Mouse (Mus musculus): ENCODE measurements at regions not wholly inside any gene's neighbourhood (a gene's known extent, or its start where the extent isn't known, plus 50 kb on each side); places are given as distances from the start of the nearest gene placed in this dataset.

DNA sequence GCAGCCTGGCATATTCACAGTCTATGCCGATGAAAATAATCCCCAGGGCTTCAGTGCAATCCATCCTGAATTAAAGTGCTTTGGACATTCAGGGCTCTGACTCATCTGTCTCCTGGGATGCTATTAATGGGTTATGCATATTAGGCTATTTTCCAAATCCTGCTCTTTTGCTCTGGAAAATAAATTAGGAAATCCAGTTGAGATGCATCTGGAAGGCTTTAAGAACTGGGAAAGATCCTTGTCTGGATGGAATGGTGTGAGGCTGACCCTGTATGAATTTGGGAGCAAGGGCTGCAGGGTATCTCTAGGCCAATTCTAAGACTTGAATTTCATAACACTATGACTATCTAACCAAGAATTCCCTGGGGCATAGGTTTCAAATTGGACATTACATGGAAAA, 234.5 kb upstream of the Prkcq start:
- no peaks in the 10 kb centered on the region for H3K27me3 ChIP-seq
- no peaks in the 10 kb centered on the region for H3K4me1 ChIP-seq
- no peak overlapping the region for H3K4me2 ChIP-seq
- H3K9ac ChIP-seq: no peak overlapping the region
- H3K27ac ChIP-seq: no peak overlapping the region
- no peaks in the 10 kb centered on the region for H3K9me3 ChIP-seq
- H3K36me3 ChIP-seq: no peaks in the 10 kb centered on the region
- 56% methylated on average over 1 of the region's 1 CpGs for WGBS
- no peak overlapping the region for H3K4me3 ChIP-seq
- ATAC-seq (ENCODE audit: insufficient number of reproducible peaks, low FRiP score, low TSS enrichment, low read depth): no peak

DNA sequence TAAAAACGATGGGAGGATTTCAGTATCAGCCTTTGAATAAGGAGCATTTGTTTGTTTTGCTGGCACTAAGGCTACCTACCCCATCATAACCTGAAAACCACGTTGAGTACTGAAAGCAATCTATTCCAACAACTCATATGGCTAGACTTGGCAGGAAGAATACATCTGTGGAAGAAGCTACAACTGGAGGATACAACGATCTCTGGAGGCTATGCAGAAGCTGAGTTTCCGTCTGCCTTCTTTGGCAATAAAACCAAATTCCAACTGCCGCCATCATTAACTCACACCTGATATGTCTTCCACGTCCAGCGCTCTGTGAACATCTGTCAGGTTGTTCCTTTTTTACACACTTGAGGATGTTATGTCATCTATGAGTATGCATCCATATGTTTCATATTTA, 206.7 kb upstream of the Prkcq start:
- H3K9me3 ChIP-seq: no peaks in the 10 kb centered on the region
- H3K4me3 ChIP-seq: no peak overlapping the region
- no peak overlapping the region for H3K4me2 ChIP-seq
- H3K4me1 ChIP-seq: no peaks in the 10 kb centered on the region
- ATAC-seq (ENCODE audit: insufficient number of reproducible peaks, low FRiP score, low TSS enrichment, low read depth): no peak
- H3K27me3 ChIP-seq: no peaks in the 10 kb centered on the region
- H3K27ac ChIP-seq: no peak overlapping the region
- no peak overlapping the region for H3K9ac ChIP-seq
- no peaks in the 10 kb centered on the region for H3K36me3 ChIP-seq
- WGBS: 58% methylated on average over 7 of the region's 7 CpGs

DNA sequence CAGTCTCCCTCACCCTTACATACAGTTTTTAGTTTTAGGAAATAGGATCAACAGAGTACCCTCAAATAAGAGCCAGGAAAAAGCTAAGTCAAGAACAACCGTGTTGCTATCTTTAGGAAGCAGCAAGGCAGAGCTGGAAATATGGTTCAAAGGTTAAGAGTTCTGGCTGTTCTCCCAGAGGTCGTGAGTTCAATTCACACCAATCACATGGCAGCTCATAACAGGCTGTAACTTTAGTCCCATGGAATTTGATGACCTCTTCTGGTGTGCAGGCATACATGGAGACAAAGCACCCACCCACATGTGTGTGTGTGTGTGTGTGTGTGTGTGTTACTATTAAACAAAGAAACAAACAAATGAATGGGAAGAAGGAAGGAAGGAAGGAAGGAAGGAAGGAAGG, 205.0 kb upstream of the Prkcq start:
- no peak overlapping the region for H3K27ac ChIP-seq
- WGBS: 51% methylated on average over 2 of the region's 2 CpGs
- no peak overlapping the region for H3K9ac ChIP-seq
- ATAC-seq (ENCODE audit: insufficient number of reproducible peaks, low FRiP score, low TSS enrichment, low read depth): no peak
- no peak overlapping the region for H3K4me2 ChIP-seq
- no peaks in the 10 kb centered on the region for H3K4me1 ChIP-seq
- no peak overlapping the region for H3K4me3 ChIP-seq
- no peaks in the 10 kb centered on the region for H3K9me3 ChIP-seq
- H3K27me3 ChIP-seq: no peaks in the 10 kb centered on the region
- H3K36me3 ChIP-seq: no peaks in the 10 kb centered on the region

DNA sequence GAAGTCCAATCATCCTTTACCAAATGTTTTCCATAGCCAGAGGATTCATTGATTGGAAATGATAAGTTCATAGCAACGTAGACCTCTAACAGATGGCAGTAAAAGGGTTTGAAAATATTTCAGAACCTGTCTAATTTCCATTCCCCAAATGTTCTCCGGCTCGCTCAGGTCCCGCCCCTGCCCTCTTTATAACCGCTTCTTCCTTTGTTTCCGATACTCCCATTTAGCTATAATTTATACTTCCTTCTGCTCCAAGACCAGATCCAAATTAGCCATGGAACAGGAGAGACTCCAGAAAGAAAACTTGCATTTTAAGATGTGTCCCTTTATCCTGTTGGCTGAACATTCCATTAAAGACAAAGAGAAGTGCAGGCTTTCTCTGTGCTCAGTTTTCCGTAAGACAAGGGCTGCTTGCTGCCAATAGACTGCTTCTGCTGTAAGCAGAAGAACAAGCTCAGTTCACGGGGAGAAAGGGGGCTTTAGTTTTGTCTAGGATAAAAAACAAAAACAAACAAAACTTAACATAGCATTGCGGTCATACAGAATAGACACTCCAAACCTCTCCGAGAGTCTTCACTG, 202.7 kb upstream of the Prkcq start:
- 70% methylated on average over 10 of the region's 10 CpGs for WGBS
- no peak overlapping the region for H3K27ac ChIP-seq
- no peaks in the 10 kb centered on the region for H3K4me1 ChIP-seq
- no peak for ATAC-seq (ENCODE audit: insufficient number of reproducible peaks, low FRiP score, low TSS enrichment, low read depth)
- no peak overlapping the region for H3K4me3 ChIP-seq
- no peaks in the 10 kb centered on the region for H3K27me3 ChIP-seq
- H3K4me2 ChIP-seq: no peak overlapping the region
- H3K9ac ChIP-seq: no peak overlapping the region
- H3K36me3 ChIP-seq: no peaks in the 10 kb centered on the region
- H3K9me3 ChIP-seq: no peaks in the 10 kb centered on the region

DNA sequence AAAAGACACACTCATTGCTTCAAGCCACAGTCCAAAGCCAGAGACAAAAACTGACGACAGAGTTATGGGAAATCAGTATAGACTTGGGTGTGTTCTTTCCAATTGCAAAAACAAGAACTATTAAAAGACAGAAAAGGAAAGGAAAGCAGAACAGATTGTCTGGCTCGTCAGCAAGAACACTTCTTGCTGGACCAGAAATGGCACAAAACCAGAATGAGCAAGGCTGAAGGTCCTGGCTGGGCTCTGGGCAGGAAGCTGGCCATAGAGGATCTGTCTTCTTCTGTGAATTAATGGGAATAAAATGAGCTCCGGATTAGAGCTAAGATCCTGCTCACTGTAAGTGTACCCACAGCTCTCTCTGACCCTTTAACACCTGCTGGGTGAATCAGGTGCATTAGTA, 199.9 kb upstream of the Prkcq start:
- 52% methylated on average over 3 of the region's 3 CpGs for WGBS
- Histone ChIP-seq H3K4me2 (no peak overlapping the region), H3K9me3 (no peaks in the 10 kb centered on the region), H3K9ac (no peak overlapping the region), H3K27me3 (no peaks in the 10 kb centered on the region), H3K27ac (no peak overlapping the region), H3K4me3 (no peak overlapping the region), H3K4me1 (no peaks in the 10 kb centered on the region), H3K36me3 (no peaks in the 10 kb centered on the region)
- no peak for ATAC-seq (ENCODE audit: insufficient number of reproducible peaks, low FRiP score, low TSS enrichment, low read depth)

DNA sequence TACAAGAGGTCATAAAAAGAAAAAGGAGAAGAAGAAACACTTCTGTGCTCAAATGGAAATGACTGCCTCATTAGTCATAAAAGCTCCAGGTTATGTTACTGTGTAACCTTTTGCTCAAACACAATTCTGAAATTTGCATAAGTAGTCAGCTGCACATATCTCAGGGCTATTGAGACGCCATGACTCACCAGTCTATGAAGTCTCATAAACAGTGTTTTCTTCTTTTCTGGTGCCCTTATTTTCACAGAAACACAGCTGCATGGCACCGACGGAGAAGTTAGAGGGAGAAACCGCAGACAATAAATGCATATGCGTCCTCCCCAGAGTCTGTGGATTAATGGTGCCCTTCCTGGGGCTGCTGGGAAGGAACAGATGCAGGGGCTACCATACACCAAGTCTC, 193.1 kb upstream of the Prkcq start:
- Histone ChIP-seq H3K36me3 (no peaks in the 10 kb centered on the region), H3K4me1 (0 out of 2 replicates have a peak, but pooled peaks cover 4% of the 10 kb centered on the region), H3K27me3 (no peaks in the 10 kb centered on the region), H3K4me2 (no peak overlapping the region), H3K4me3 (no peak overlapping the region), H3K9me3 (no peaks in the 10 kb centered on the region), H3K9ac (no peak overlapping the region), H3K27ac (no peak overlapping the region)
- ATAC-seq (ENCODE audit: insufficient number of reproducible peaks, low FRiP score, low TSS enrichment, low read depth): no peak
- WGBS: 40% methylated on average over 5 of the region's 5 CpGs

DNA sequence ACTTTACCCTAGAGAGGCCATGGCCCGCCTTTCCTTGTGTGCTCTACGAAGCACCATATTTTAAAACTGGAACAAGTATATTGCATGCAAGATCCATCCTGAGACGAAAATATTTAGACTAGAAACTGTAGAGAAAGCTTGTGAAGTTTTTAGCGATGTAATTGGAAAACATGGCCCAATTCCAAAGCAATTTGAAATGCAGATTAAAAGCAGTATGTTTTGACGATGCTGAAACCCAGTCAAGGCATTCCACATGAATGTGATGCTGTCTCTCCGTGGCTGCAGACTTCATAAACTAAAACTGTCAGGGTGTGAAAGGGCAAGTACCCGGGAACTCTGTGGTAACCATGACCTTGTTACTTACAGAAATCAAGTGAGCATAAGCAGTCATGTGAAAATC, 185.8 kb upstream of the Prkcq start:
- H3K4me3 ChIP-seq: no peak overlapping the region
- H3K36me3 ChIP-seq: no peaks in the 10 kb centered on the region
- no peak for ATAC-seq (ENCODE audit: insufficient number of reproducible peaks, low FRiP score, low TSS enrichment, low read depth)
- H3K9me3 ChIP-seq: no peaks in the 10 kb centered on the region
- no peak overlapping the region for H3K4me2 ChIP-seq
- no peaks in the 10 kb centered on the region for H3K27me3 ChIP-seq
- no peaks in the 10 kb centered on the region for H3K4me1 ChIP-seq
- H3K27ac ChIP-seq: no peak overlapping the region
- 54% methylated on average over 7 of the region's 7 CpGs for WGBS
- H3K9ac ChIP-seq: no peak overlapping the region

DNA sequence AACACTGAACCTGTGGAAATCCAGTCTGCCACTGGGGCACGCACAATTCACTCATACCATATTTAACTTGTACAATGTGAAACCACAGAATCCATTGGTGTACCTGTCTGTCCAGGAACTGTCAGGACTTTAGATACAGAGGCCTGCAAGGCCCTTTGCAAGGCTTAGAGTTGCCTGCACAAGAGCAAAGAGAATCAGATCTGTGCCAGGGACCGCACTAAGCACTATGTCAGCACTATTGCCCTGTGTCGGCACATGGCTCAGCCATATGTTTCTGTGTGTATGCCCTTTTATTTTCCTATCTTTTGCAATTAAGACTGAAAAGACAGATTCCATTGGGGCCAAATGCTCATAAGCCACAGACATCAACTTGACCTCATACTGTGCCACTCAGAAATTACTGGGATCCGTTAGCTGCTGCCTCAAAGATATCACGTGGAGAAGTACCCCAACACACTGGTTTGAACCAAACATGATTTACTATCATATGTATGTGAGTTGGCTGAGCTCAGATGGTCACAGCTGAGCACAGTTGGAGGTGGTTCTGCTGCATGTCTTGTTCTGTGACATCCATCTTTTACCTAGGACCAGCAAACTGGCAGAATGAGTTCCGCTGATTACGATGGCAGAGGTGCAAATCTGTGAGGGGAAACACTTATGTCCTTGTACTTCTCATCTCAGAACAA, 181.7 kb upstream of the Prkcq start:
- Histone ChIP-seq H3K9ac (no peak overlapping the region), H3K4me1 (no peaks in the 10 kb centered on the region), H3K9me3 (no peaks in the 10 kb centered on the region), H3K27me3 (no peaks in the 10 kb centered on the region), H3K36me3 (no peaks in the 10 kb centered on the region), H3K4me3 (no peak overlapping the region), H3K27ac (no peak overlapping the region), H3K4me2 (no peak overlapping the region)
- 84% methylated on average over 7 of the region's 7 CpGs for WGBS
- no peak for ATAC-seq (ENCODE audit: insufficient number of reproducible peaks, low FRiP score, low TSS enrichment, low read depth)

DNA sequence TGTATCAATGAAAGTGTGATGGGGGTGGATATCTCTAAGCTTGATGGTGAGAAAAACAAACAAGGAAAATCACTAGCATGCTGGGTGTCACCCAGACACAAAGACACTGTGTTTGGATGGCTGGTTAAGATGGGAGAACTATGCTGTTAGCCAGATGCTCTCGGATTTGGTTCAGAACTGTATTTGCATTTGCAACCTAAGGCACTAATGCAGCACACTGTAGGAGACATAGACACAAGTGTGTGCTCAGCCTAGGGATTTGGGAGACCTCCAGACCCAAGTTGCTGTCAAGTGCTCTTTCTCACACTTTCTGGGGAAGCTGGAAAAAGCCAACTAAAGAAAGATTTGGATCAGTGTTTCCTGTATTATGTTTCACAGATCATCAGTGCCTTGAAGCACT, 173.1 kb upstream of the Prkcq start:
- H3K9ac ChIP-seq: no peak overlapping the region
- H3K27me3 ChIP-seq: no peaks in the 10 kb centered on the region
- WGBS: 48% methylated on average over 1 of the region's 1 CpGs
- no peak overlapping the region for H3K4me2 ChIP-seq
- H3K4me3 ChIP-seq: no peak overlapping the region
- H3K36me3 ChIP-seq: no peaks in the 10 kb centered on the region
- H3K4me1 ChIP-seq: no peaks in the 10 kb centered on the region
- no peaks in the 10 kb centered on the region for H3K9me3 ChIP-seq
- no peak overlapping the region for H3K27ac ChIP-seq
- ATAC-seq (ENCODE audit: insufficient number of reproducible peaks, low FRiP score, low TSS enrichment, low read depth): 0 out of 2 replicates have a peak, but pooled peaks have one; percentile 48

DNA sequence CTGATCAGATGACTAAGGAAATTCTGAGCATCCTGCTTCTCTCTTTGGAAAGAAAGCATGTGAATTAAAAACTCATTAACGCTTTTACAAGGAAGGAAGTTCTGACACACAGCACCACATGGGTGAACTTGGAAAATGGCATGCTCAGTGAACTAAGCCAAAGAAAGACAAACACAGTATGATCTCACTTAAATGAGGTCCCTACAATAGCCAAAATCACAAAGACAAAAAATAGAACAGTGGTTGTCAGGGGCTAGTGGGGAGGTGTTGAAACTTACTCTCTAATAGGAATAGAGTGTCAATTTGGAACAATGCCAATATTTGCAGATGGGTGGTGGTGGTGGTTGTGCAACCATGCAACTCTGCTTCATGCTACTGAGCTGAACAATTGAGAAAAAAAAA, 172.7 kb upstream of the Prkcq start:
- Histone ChIP-seq H3K4me1 (no peaks in the 10 kb centered on the region), H3K9ac (no peak overlapping the region), H3K27me3 (no peaks in the 10 kb centered on the region), H3K9me3 (no peaks in the 10 kb centered on the region), H3K4me2 (no peak overlapping the region), H3K27ac (no peak overlapping the region), H3K36me3 (no peaks in the 10 kb centered on the region), H3K4me3 (no peak overlapping the region)
- no peak for ATAC-seq (ENCODE audit: insufficient number of reproducible peaks, low FRiP score, low TSS enrichment, low read depth)
- WGBS: 71% methylated on average over 1 of the region's 1 CpGs

DNA sequence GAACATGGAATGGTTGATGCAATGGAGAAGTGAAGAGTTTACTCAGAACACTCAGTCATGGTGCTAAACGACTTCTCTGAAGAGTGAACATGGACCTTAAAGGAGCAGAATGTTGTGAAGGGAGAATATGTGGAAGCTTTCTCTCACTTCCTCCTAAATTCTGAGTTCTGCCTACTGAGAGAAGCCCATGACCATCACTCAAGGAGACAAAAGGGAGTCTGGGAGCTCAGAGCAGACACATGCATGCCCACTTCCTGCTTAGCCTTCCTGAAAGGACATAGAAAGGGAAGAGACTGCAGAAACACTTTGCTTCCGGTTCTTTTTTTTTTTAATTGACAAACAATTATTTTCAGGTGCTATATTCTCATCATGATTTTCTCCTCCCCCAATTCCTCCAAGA, 166.1 kb upstream of the Prkcq start:
- Histone ChIP-seq H3K27me3 (no peaks in the 10 kb centered on the region), H3K9ac (no peak overlapping the region), H3K4me2 (no peak overlapping the region), H3K4me1 (no peaks in the 10 kb centered on the region), H3K9me3 (no peaks in the 10 kb centered on the region), H3K36me3 (no peaks in the 10 kb centered on the region), H3K4me3 (no peak overlapping the region), H3K27ac (no peak overlapping the region)
- 69% methylated on average over 2 of the region's 2 CpGs for WGBS
- no peak for ATAC-seq (ENCODE audit: insufficient number of reproducible peaks, low FRiP score, low TSS enrichment, low read depth)

DNA sequence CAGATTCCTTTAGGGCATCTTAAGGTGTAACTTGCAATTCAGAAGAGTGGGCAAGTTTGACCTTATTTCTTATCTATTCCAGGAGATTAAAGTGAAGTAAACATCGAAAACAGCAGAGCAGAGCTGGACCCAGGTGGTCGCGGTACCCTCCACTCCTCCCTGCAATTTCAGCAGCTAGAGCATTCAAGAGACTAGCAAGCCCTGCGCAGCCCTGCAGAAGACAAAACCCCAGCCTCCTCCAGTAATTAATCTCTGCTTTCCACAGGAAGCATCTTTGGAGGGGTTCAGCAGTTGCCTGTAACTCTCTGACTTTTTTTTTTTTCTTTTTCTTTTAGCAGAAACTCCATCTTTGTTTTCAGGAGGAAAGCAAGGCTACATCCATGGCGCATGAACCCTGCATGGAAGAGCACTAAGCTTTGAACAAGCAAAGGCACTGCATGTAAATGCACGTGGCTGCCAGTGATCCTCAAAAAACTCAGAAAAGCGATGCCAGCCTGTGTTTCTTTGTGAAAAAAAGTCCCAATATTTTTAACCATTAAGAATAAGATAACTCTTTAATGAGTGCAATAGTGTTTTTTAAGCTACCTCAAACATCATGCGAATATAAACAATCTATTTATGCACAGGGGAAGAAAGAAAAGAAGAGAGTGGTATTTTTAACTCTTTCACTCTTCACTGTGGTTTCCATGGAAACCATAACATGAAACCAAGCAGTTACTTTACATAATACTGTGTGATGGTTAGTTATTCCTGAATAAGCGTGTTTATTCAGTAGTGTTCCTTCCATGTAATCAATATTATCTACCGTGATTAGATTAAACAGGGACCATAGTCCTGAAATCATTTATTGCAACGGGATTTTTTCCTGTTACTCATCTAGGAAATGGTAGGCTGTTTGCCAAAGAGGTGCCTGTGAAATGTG, 160.6 kb upstream of the Prkcq start:
- 71% methylated on average over 11 of the region's 11 CpGs for WGBS
- no peak for ATAC-seq (ENCODE audit: insufficient number of reproducible peaks, low FRiP score, low TSS enrichment, low read depth)

More for the DNA sequence above, 160.6 kb upstream of the Prkcq start:
- no peaks in the 10 kb centered on the region for H3K27me3 ChIP-seq
- H3K36me3 ChIP-seq: no peaks in the 10 kb centered on the region
- H3K4me3 ChIP-seq: no peak overlapping the region
- no peaks in the 10 kb centered on the region for H3K4me1 ChIP-seq
- no peak overlapping the region for H3K9ac ChIP-seq
- H3K27ac ChIP-seq: no peak overlapping the region
- no peak overlapping the region for H3K4me2 ChIP-seq
- H3K9me3 ChIP-seq: no peaks in the 10 kb centered on the region
